8 mouse cellular contexts compared by ENCODE assay signal in genomic region chr7:112678418-112679170, GRCm38 (mm10). TPM values are rescaled to one million over a fixed set of nuclear protein-coding genes. Genes with fewer than 3 reads are reported as not detected.
DNase-seq lines count a peak whose midpoint lies in the region; ATAC-seq lines count a peak whose summit lies in the region.

No protein-coding gene starts in this region.

- peak overlapping the region; percentile 92 for H3K27ac ChIP-seq in hindbrain, embryonic 16.5 days (ENCODE audit: low read depth, low read length)
- peak overlapping the region; percentile 96 for H3K27ac ChIP-seq in limb, embryonic 12.5 days
- H3K27ac ChIP-seq in midbrain, embryonic 13.5 days = peak overlapping the region; percentile 51

- no peaks in the 10 kb centered on the region for H3K36me3 ChIP-seq in erythroblast, embryonic 14.5 days (ENCODE audit: control insufficient read depth)
- H3K36me3 ChIP-seq in hindbrain, embryonic 16.5 days (ENCODE audit: control insufficient read depth, insufficient read depth, low read length) = no peaks in the 10 kb centered on the region
- H3K36me3 ChIP-seq in limb, embryonic 12.5 days = no peaks in the 10 kb centered on the region
- no peaks in the 10 kb centered on the region for H3K36me3 ChIP-seq in midbrain, embryonic 13.5 days

- peak overlapping the region; percentile 57 for H3K4me3 ChIP-seq in erythroblast, embryonic 14.5 days (replicated peaks)
- H3K4me3 ChIP-seq in hindbrain, embryonic 16.5 days (ENCODE audit: low read length) = peak overlapping the region; percentile 85
- H3K4me3 ChIP-seq in limb, embryonic 12.5 days (replicated peaks) = peak overlapping the region; percentile 91
- peak overlapping the region; percentile 85 for H3K4me3 ChIP-seq in midbrain, embryonic 13.5 days (replicated peaks)

- H3K9ac ChIP-seq in hindbrain, embryonic 16.5 days (ENCODE audit: low read depth, low read length) = peak overlapping the region; percentile 85
- H3K9ac ChIP-seq in limb, embryonic 12.5 days (replicated peaks) = peak overlapping the region; percentile 95
- H3K9ac ChIP-seq in midbrain, embryonic 13.5 days (replicated peaks) = peak overlapping the region; percentile 58

- H3K27me3 ChIP-seq in erythroblast, embryonic 14.5 days (ENCODE audit: control insufficient read depth) = peaks cover 61% of the 10 kb centered on the region
- no peaks in the 10 kb centered on the region for H3K27me3 ChIP-seq in hindbrain, embryonic 16.5 days (replicated peaks; ENCODE audit: control insufficient read depth, insufficient read depth, low read length)
- 0 out of 2 replicates have a peak, but pooled peaks cover 4% of the 10 kb centered on the region for H3K27me3 ChIP-seq in limb, embryonic 12.5 days
- H3K27me3 ChIP-seq in midbrain, embryonic 13.5 days = peaks cover 17% of the 10 kb centered on the region; the same call in 1 of the 2 replicates

- DNase-seq in cerebellum, postnatal 10 days = peak; percentile 67 to 68
- DNase-seq in gastrocnemius, postnatal 14 days = peak; percentile 76
- peak; percentile 71 for DNase-seq in testis, postnatal 10 days (ENCODE audit: low spot score)

- ATAC-seq in erythroblast, adult 5-6 weeks (replicated peaks; ENCODE audit: low FRiP score, poor library complexity, severe bottlenecking) = no peak
- ATAC-seq in hindbrain, embryonic 16.5 days = peak; percentile 72
- ATAC-seq in limb, embryonic 12.5 days (ENCODE audit: insufficient number of reproducible peaks, insufficient read depth, low FRiP score, low TSS enrichment, low read depth) = peak; percentile 77
- peak; percentile 73 for ATAC-seq in midbrain, embryonic 13.5 days

- peak overlapping the region; percentile 79 for H3K4me2 ChIP-seq in hindbrain, embryonic 16.5 days (ENCODE audit: low read length)
- peak overlapping the region; percentile 85 for H3K4me2 ChIP-seq in limb, embryonic 12.5 days
- H3K4me2 ChIP-seq in midbrain, embryonic 13.5 days (replicated peaks) = peak overlapping the region; percentile 81

- WGBS in hindbrain, embryonic 16.5 days = under 1% methylated on average over 37 of the region's 44 CpGs
- WGBS in limb, embryonic 12.5 days = under 1% methylated on average over 43 of the region's 44 CpGs
- WGBS in midbrain, embryonic 13.5 days = under 1% methylated on average over 37 of the region's 44 CpGs

- H3K9me3 ChIP-seq in erythroblast, embryonic 14.5 days (ENCODE audit: control insufficient read depth, low read length) = peaks cover 3% of the 10 kb centered on the region; the same call in 1 of the 2 replicates
- H3K9me3 ChIP-seq in hindbrain, embryonic 16.5 days (ENCODE audit: control insufficient read depth, low read length) = no peaks in the 10 kb centered on the region
- peaks cover 6% of the 10 kb centered on the region for H3K9me3 ChIP-seq in limb, embryonic 12.5 days
- no peaks in the 10 kb centered on the region for H3K9me3 ChIP-seq in midbrain, embryonic 13.5 days

- peaks cover 3% of the 10 kb centered on the region; the same call in 1 of the 2 replicates for H3K4me1 ChIP-seq in erythroblast, embryonic 14.5 days (ENCODE audit: control insufficient read depth)
- H3K4me1 ChIP-seq in hindbrain, embryonic 16.5 days (ENCODE audit: control insufficient read depth, insufficient read depth, low read depth, low read length) = peaks cover 14% of the 10 kb centered on the region
- H3K4me1 ChIP-seq in limb, embryonic 12.5 days (replicated peaks) = peaks cover 24% of the 10 kb centered on the region
- peaks cover 29% of the 10 kb centered on the region for H3K4me1 ChIP-seq in midbrain, embryonic 13.5 days (replicated peaks)

- intact Hi-C loops in gastrocnemius, postnatal 14 days (cut with DNase I; ENCODE audit: low total_unique reads) = no loop called here

RNA-seq across cellular contexts. Expression of gene Tead1, which starts 0.5 kb away (rescaled TPM):
- 0.08 TPM in 1 of 2 replicates, not detected in the other for polyA plus RNA-seq in erythroblast, embryonic 14.5 days (2012)
- total RNA-seq in erythroblast, adult 5-6 weeks (2015; ENCODE audit: low replicate concordance) = not detected in 2 replicates
- total RNA-seq in erythroblast, adult 5-6 weeks (2017; ENCODE audit: low replicate concordance) = 0.14 TPM in 1 of 2 replicates, not detected in the other
- 100 to 1,000 TPM; 106 to 120 TPM for total RNA-seq in gastrocnemius, postnatal 14 days (2021)
- 12.1 and 12.2 TPM in 2 replicates for polyA plus RNA-seq in hindbrain, embryonic 16.5 days (2015; fragmentation: Nextera tagmentation; extraction: Ambion mirVana)
- 28.7 and 43.6 TPM in 2 replicates for polyA plus RNA-seq in limb, embryonic 12.5 days (2016; fragmentation: Nextera tagmentation; extraction: Ambion mirVana)
- 16.9 and 18.9 TPM in 2 replicates for polyA plus RNA-seq in midbrain, embryonic 13.5 days (2015; fragmentation: Nextera tagmentation; extraction: Ambion mirVana)

Comparison
In these comparisons a context has a peak if more than half of its experiments do, and no peak if none do; other contexts are left out.
1. RNA of gene Tead1, which starts 0.5 kb away (polyA plus RNA-seq): 28.7 to 43.6 TPM in limb, embryonic 12.5 days, 16.9 to 18.9 TPM in midbrain, embryonic 13.5 days and 12.1 to 12.2 TPM in hindbrain, embryonic 16.5 days; 0.08 TPM in erythroblast, embryonic 14.5 days; every median in the first group is over 10 times any median in the second.
2. Peak in every context shown above with its lines, with median percentiles within 50 percentile points of each other: H3K4me3 ChIP-seq, DNase-seq, H3K27ac ChIP-seq, H3K4me2 ChIP-seq and H3K9ac ChIP-seq.